Mouse (Mus musculus) midbrain, embryonic 11.5 days (tissue): ENCODE measurements around the gene Tom1l2. TPM values are rescaled to one million over a fixed set of nuclear protein-coding genes. Genes with fewer than 3 reads are reported as not detected.

ENCODE experiments used
- ATAC-seq: fragments of 200-750 bp; cut with Nextera tagmentation; 2 replicates; pipeline ENCODE4 v1.8.0; 2017; ENCODE audit warnings: moderate TSS enrichment, moderate library complexity; ENCODE audit not compliant: low FRiP score
- DNase-seq: peaks from one replicate; pipeline ENCODE4 v3.0.0; 2015; ENCODE audit warnings: low spot score; ENCODE audit errors: missing footprints
- H3K27ac ChIP-seq: fragments of 300-500 bp; sonication (generic); 2 replicates; pipeline ENCODE4 v1.5.1; 2014; ENCODE audit warnings: low read depth, low read length
- H3K27me3 ChIP-seq: fragments of 300-500 bp; sonication (generic); 2 replicates; pipeline ENCODE4 v1.6.1; 2014; ENCODE audit warnings: mild to moderate bottlenecking, low read length, moderate library complexity, mixed read lengths; ENCODE audit not compliant: control insufficient read depth, insufficient read depth
- H3K36me3 ChIP-seq: fragments of 300-500 bp; sonication (generic); 2 replicates; pipeline ENCODE4 v1.6.1; 2014; ENCODE audit warnings: mild to moderate bottlenecking, low read length, moderate library complexity, mixed read lengths; ENCODE audit not compliant: control insufficient read depth, insufficient read depth
- H3K4me1 ChIP-seq: fragments of 300-500 bp; sonication (generic); 2 replicates; pipeline ENCODE4 v1.6.1; 2014; ENCODE audit warnings: low read length; ENCODE audit not compliant: control insufficient read depth, insufficient read depth
- H3K4me2 ChIP-seq: fragments of 300-500 bp; sonication (generic); 2 replicates; pipeline ENCODE4 v1.6.1; 2014; ENCODE audit warnings: mild to moderate bottlenecking, moderate library complexity
- H3K4me3 ChIP-seq: fragments of 300-500 bp; sonication (generic); 2 replicates; pipeline ENCODE4 v1.5.1; 2014; ENCODE audit warnings: low read depth, low read length
- H3K9ac ChIP-seq: fragments of 300-500 bp; sonication (generic); 2 replicates; pipeline ENCODE4 v1.6.1; 2014; ENCODE audit warnings: low read length
- H3K9me3 ChIP-seq: fragments of 300-500 bp; sonication (generic); 2 replicates; pipeline ENCODE4 v1.6.1; 2016; ENCODE audit warnings: low read length; ENCODE audit not compliant: control insufficient read depth
- WGBS: fragments of 180-500 bp; shearing (Covaris S2); extraction: QIAGEN DNeasy Blood & Tissue Kit; methylation state at CpG from one replicate; pipeline ENCODE4 v1.1.7; 2014; 5-methylcytosine and 5-hydroxymethylcytosine counted together
- polyA plus RNA-seq: library from polyadenylated mRNA; unstranded; fragments of >200 nt; fragmentation: Nextera tagmentation; extraction: Ambion mirVana; gene quantifications from 2 replicates; pipeline ENCODE4 v1.2.1, GENCODE M21; 2014

Tom1l2 gene
- 12.1 and 12.8 TPM in 2 replicates for polyA plus RNA-seq

GRCm38 (mm10) chr11:60352559-60353411 lies at the start of gene Tom1l2, which contains the start of gene Drc3:
TSS of gene Tom1l2 (minus strand) at chr11:60352905.
TSS of gene Drc3 (plus strand) at chr11:60353329.
- H3K9me3 ChIP-seq, result no peaks in the 10 kb centered on the region
- no peaks in the 10 kb centered on the region for H3K27me3 ChIP-seq

GRCm38 (mm10) chr11:60397172-60397571 lies 44.5 kb upstream of the Tom1l2 start:
- ATAC-seq, result no peak
- Histone ChIP-seq H3K4me3 (no peak overlapping the region), H3K36me3 (no peaks in the 10 kb centered on the region; the same call in 1 of the 2 replicates), H3K27ac (no peak overlapping the region), H3K27me3 (no peaks in the 10 kb centered on the region), H3K4me2 (no peak overlapping the region), H3K9ac (no peak overlapping the region), H3K9me3 (no peaks in the 10 kb centered on the region), H3K4me1 (no peaks in the 10 kb centered on the region)
- 88% methylated on average over 2 of the region's 2 CpGs for WGBS
- DNase-seq, result no peak

More at GRCm38 (mm10) chr11:60352559-60353411, at the start of gene Tom1l2, which contains the start of gene Drc3:
- under 1% methylated on average over 57 of the region's 57 CpGs for WGBS
- Histone ChIP-seq H3K27ac (no peak within 1 kb of the TSS), H3K4me1 (peaks cover 10% of the 10 kb centered on the region), H3K36me3 (no peaks in the 10 kb centered on the region), H3K4me3 (peak within 1 kb of the TSS; percentile 67), H3K9ac (peak within 1 kb of the TSS; percentile 63), H3K4me2 (peak within 1 kb of the TSS; percentile 91)
- ATAC-seq (peak; percentile 100), DNase-seq (peak; percentile 99)

- Histone ChIP-seq H3K4me1 (no peaks in the 10 kb centered on the region), H3K36me3 (no peaks in the 10 kb centered on the region; the same call in 1 of the 2 replicates), H3K27ac (no peak overlapping the region), H3K4me2 (no peak overlapping the region), H3K4me3 (no peak overlapping the region), H3K27me3 (no peaks in the 10 kb centered on the region), H3K9me3 (no peaks in the 10 kb centered on the region), H3K9ac (no peak overlapping the region)
- WGBS, result 84% methylated on average over 6 of the region's 6 CpGs
- no peak for ATAC-seq
- no peak for DNase-seq
Measured at GRCm38 (mm10) chr11:60396546-60396945, 43.8 kb upstream of the Tom1l2 start.

- H3K27me3 ChIP-seq, result no peaks in the 10 kb centered on the region
- H3K4me3 ChIP-seq, result no peak overlapping the region
- ATAC-seq (no peak), DNase-seq (no peak)
- H3K36me3 ChIP-seq, result no peaks in the 10 kb centered on the region
- H3K9me3 ChIP-seq, result no peaks in the 10 kb centered on the region
- H3K4me2 ChIP-seq, result no peak overlapping the region
- 87% methylated on average over 6 of the region's 6 CpGs for WGBS
- H3K27ac ChIP-seq, result no peak overlapping the region
- no peaks in the 10 kb centered on the region for H3K4me1 ChIP-seq
- no peak overlapping the region for H3K9ac ChIP-seq
Measured at GRCm38 (mm10) chr11:60391346-60391745, 38.6 kb upstream of the Tom1l2 start.

GRCm38 (mm10) chr11:60387944-60388343 lies 35.2 kb upstream of the Tom1l2 start:
- H3K27ac ChIP-seq, result no peak overlapping the region
- no peak overlapping the region for H3K4me2 ChIP-seq
- H3K4me1 ChIP-seq, result peaks cover 3% of the 10 kb centered on the region; the same call in 1 of the 2 replicates
- DNase-seq, result no peak
- no peaks in the 10 kb centered on the region for H3K27me3 ChIP-seq
- H3K9me3 ChIP-seq, result no peaks in the 10 kb centered on the region
- no peak overlapping the region for H3K9ac ChIP-seq
- 90% methylated on average over 2 of the region's 2 CpGs for WGBS
- no peak overlapping the region for H3K4me3 ChIP-seq
- H3K36me3 ChIP-seq, result no peaks in the 10 kb centered on the region
- no peak for ATAC-seq

- no peaks in the 10 kb centered on the region for H3K9me3 ChIP-seq
- DNase-seq, result no peak
- H3K27me3 ChIP-seq, result no peaks in the 10 kb centered on the region
- 83% methylated on average over 5 of the region's 5 CpGs for WGBS
- H3K9ac ChIP-seq, result no peak overlapping the region
- no peak for ATAC-seq
- H3K36me3 ChIP-seq, result no peaks in the 10 kb centered on the region
- no peak overlapping the region for H3K4me2 ChIP-seq
- H3K4me3 ChIP-seq, result no peak overlapping the region
- peaks cover 3% of the 10 kb centered on the region; the same call in 1 of the 2 replicates for H3K4me1 ChIP-seq
- no peak overlapping the region for H3K27ac ChIP-seq
Measured at GRCm38 (mm10) chr11:60385946-60386345, 33.2 kb upstream of the Tom1l2 start.

GRCm38 (mm10) chr11:60384762-60385421 lies 32.2 kb upstream of the Tom1l2 start:
- Histone ChIP-seq H3K27ac (peak overlapping the region; percentile 32), H3K9me3 (no peaks in the 10 kb centered on the region), H3K4me1 (peaks cover 3% of the 10 kb centered on the region; the same call in 1 of the 2 replicates), H3K4me3 (peak overlapping the region; percentile 12; the same call in 1 of the 2 replicates), H3K27me3 (no peaks in the 10 kb centered on the region), H3K4me2 (peak overlapping the region; percentile 40), H3K36me3 (no peaks in the 10 kb centered on the region), H3K9ac (peak overlapping the region; percentile 51)
- DNase-seq, result peak; percentile 91
- WGBS, result 4% methylated on average over 16 of the region's 16 CpGs
- ATAC-seq, result peak; percentile 65

GRCm38 (mm10) chr11:60383518-60383917 lies 30.8 kb upstream of the Tom1l2 start:
- peaks cover 3% of the 10 kb centered on the region; the same call in 1 of the 2 replicates for H3K4me1 ChIP-seq
- no peak overlapping the region for H3K9ac ChIP-seq
- H3K27ac ChIP-seq, result no peak overlapping the region
- H3K4me3 ChIP-seq, result no peak overlapping the region
- H3K9me3 ChIP-seq, result no peaks in the 10 kb centered on the region
- no peaks in the 10 kb centered on the region for H3K27me3 ChIP-seq
- H3K36me3 ChIP-seq, result no peaks in the 10 kb centered on the region
- H3K4me2 ChIP-seq, result no peak overlapping the region
- 83% methylated on average over 6 of the region's 6 CpGs for WGBS
- no peak for DNase-seq
- ATAC-seq, result no peak

- Histone ChIP-seq H3K27me3 (no peaks in the 10 kb centered on the region), H3K36me3 (no peaks in the 10 kb centered on the region), H3K4me2 (no peak overlapping the region), H3K4me1 (no peaks in the 10 kb centered on the region), H3K9me3 (no peaks in the 10 kb centered on the region), H3K9ac (no peak overlapping the region), H3K27ac (no peak overlapping the region), H3K4me3 (no peak overlapping the region)
- WGBS, result 88% methylated on average over 6 of the region's 6 CpGs
- no peak for ATAC-seq
- no peak for DNase-seq
Measured at GRCm38 (mm10) chr11:60374481-60374880, 21.8 kb upstream of the Tom1l2 start.
